Mouse (Mus musculus): ENCODE data around the gene Pnisr.

Pnisr gene

DNA sequence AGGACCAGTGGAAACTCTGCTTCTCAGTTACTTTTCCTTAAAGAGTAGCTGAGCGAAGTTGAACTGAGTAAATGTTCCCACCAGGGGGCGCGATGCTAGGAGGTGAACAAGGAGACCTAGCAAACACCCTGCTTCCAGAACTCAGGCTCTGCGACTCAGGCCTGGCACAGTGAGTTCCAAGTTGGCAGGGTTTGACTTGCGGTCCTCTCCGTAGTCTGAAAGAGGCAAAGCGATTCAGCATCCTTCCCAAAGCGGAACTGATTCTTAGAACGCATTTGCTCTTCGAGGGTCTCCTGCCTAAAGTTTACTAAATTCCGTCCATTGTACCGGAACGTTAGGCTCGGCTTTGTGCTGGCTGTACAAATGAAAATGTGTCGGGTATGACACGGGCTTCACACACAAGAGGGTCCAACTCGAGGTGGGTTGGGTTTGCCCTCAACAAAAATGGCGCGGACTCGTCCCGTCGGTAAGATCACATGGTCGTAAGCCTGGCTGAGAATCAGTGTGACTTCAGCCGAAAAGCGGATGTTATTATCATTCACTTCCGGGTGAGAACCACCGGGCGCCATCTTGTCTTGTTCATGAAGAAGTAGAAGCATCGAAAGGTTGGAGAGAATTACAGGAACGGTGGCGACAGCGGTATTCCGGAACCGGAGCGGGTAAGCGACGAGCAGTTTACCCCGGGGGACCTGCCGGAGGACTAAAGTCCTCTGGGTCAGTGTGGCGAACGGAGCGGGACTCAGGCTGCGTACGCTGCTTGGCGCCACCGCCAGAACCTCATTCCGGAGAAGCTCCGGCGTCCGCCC, at the start of gene Pnisr:
Gene Pnisr (plus strand): TSS at position 103 of the 806 bp plus-strand sequence.
- in situ Hi-C loops (cut with MboI, MseI), result loop anchor here in 1 of 2 experiments (10.0 kb wide), 1 partner anchor 107 kb away; no protein-coding TSS in a partner anchor

DNA sequence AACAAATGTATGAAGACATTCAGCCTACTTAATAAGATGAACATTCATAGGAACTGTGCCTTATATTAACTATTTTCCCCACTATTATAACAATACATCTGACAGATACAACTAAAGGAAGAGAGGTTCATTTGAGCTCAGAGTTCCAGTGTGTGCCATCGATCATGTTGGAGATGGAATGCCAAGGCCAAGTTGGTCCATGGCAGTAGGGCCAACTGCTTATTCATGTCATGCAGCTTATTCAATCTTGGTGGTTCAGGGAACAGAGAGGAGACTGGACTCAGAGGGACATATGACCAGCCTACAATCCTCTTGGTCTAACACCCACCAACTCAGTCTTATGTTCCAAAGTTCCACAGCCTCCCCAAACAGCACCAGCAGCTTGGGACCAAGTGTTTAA, 46.4 kb upstream of the Pnisr start:
- in situ Hi-C loops (cut with MboI, MseI), result loop anchor here in 1 of 2 experiments (25.0 kb wide), 1 partner anchor 264 kb away; no protein-coding TSS in a partner anchor

DNA sequence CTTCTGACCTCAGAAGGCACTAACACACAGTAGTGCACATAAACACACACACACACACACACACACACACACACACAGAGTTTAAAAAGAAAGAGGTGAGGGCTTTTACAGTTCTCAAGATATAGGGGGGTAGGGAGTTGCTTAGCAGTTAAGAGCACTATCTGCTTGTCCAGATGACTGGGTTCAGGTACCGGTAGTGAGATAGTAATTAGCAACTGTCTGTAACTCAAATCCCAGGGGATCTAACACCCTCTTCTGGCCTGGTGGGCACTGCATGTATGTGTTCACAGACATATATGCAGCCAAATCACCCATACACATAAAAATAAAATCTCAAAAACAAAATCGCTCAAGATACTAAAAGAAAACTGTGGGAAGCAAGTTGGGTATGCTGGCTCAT, 45.8 kb upstream of the Pnisr start:
- in situ Hi-C loops (cut with MboI, MseI), result loop anchor here in 1 of 2 experiments (25.0 kb wide), 1 partner anchor 264 kb away; no protein-coding TSS in a partner anchor

DNA sequence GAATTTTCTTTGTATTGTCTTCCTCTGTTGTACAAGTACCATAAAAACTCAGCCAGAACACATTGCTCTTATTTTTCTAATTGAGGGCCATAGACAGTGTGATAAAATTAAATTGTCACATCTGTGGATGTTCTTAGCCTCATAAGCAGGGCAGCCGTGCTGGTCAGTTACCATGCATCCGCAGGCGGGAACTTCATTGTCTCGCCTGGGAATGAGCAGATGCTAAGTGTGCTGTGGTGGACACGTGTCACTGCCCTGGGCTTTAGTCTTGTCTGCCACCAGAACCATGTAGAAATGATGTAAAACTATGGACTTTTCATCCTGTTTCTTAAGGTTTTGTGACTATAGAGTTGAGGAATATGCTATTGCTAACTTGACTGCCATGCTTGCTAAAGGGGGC, 40.2 kb upstream of the Pnisr start:
- in situ Hi-C loops (cut with MboI, MseI), result loop anchor here in 1 of 2 experiments (25.0 kb wide), 1 partner anchor 270 kb away; no protein-coding TSS in a partner anchor

DNA sequence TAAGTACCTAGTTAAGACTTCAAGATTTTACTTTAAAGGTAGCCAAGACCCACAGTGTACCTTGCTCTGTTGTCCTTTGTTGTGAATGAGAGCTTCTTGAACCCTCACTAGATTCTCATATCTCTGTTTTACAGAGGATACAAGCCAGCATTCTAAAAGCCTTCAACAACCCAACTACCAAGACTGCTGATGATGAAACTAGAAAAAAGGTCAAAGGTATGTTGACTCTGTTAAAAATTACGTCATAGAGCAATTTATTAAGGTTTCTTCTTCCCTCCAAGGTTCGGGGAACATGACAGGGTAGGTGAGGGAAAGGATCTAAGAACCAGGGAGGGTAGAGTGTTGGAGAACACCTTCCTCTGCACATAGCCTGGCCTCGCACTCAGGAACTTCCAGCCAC, 36.8 kb upstream of the Pnisr start:
- in situ Hi-C loops (cut with MboI, MseI), result loop anchor here in 1 of 2 experiments (25.0 kb wide), 1 partner anchor 273 kb away; no protein-coding TSS in a partner anchor

DNA sequence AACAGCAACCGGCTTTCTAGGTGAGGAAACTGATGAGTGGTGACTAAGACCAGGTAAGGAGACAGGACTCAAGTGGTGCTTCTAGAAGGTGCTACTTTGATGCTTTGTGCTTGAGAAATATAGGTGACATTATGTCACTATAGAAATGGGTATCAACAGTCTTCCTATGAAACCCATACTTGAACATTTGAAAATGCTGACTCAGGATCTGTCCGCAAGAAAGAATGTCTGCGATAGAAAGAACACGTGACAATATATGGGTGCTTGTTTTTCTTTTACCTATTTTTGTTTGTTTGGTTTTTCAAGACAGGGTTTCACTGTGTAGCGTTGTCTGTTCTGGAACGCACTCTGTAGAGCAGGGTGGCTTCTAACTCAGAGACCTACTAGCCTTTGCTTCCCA, 34.7 kb upstream of the Pnisr start:
- in situ Hi-C loops (cut with MboI, MseI), result loop anchor here in 1 of 2 experiments (25.0 kb wide), 1 partner anchor 275 kb away; no protein-coding TSS in a partner anchor

DNA sequence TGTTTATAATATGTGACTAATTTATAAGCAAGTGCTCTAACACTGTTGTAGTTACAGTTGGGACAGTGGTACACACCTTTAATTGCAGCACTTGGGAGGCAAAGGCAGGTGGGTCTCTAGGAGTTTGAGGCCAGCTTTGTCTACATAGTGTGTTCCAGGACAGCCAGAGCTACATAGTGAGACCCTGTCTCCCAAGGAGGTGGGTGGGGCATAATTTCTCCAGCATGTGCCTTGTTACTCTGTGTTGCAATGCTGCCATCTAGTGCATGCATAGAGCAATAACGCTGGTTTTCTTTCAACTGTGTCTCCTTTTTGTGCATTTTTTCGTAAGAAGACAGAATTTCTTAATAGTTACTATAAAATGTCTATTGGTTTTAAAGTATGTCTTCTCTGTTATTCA, 33.4 kb upstream of the Pnisr start:
- in situ Hi-C loops (cut with MboI, MseI), result loop anchor here in 1 of 2 experiments (25.0 kb wide), 1 partner anchor 277 kb away; no protein-coding TSS in a partner anchor

DNA sequence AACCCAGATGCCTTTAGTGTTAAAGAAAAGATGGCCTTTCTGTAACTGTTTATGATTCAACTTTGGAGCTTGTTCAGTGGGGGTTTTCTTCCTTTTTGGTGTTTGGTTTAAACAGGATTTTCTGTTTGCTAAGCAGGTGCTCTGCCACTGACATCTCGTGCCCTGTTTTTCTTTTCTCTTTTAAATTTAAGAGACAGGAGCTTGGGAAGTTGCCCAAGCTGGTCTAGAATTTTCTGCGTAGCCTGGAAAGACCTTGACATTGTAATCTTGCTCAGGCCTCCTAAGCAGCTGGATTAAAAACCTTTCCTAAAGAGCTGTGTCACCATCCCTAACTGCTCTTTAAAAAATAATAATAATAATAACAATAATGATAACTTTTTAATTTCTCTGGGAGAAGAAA, 20.8 kb upstream of the Pnisr start:
- in situ Hi-C loops (cut with MboI, MseI), result loop anchor here in 1 of 2 experiments (5.0 kb wide), 1 partner anchor 279 kb away; no protein-coding TSS in a partner anchor

DNA sequence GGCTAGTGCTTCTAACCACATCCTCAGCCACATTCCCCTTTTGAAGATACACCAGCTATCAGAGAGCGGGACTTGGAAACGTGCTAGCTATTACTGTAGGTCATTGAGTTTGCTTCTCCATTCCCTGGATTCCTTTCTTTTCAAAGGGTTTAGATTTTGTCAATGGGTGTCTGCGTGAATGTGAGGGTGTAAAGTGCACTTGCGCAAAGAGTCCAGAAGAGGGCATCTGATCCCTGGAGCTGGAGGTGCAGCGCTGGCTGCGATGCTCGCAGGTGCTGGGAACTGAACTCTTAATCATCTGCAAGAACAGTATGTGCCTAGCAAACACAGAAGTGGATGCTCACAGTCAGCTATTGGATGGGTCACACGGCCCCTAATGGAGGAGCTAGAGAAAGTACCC, 14.5 kb upstream of the Pnisr start:
- in situ Hi-C loops (cut with MboI, MseI), result no loop called here

DNA sequence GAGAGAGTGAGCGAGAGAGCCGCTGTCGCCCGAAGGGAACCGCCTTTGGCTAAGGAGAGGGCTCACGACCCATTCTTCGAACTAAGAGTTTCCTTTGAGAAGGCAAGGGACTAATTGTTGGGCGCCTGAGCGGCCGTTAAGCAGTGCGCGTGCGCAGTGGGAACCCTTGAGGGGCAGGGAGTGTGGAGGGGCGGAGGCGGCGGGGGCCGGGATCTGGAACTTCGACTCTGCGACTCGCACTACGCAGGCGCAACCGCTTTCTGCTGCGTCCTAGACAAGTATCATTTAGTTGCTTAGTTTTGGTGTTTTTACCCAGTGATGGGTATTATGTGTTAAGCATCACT, 876 bp downstream of the Pnisr start:
- in situ Hi-C loops (cut with MboI, MseI), result loop anchor here in 1 of 2 experiments (10.0 kb wide), 1 partner anchor 107 kb away; no protein-coding TSS in a partner anchor

DNA sequence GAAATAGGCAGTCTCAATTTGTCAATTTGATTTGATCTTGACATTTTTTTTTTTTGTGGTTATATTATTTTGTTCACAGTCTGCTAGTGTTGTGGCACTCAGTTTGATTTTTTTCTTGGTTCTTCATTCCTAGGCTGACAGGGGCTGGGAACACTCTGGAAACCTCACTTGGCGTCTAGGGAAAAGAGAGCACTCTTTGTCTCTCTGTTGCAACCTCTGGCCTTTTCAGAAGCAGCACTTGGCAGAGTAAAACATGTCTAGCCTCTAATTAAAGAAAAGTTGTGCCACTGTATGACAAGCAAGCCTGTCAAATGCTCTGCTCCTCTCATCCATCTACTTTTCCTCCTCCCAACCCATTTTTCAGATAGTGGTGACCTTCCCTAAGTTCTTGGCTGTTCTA, 10.1 kb downstream of the Pnisr start:
- in situ Hi-C loops (cut with MboI, MseI), result no loop called here

DNA sequence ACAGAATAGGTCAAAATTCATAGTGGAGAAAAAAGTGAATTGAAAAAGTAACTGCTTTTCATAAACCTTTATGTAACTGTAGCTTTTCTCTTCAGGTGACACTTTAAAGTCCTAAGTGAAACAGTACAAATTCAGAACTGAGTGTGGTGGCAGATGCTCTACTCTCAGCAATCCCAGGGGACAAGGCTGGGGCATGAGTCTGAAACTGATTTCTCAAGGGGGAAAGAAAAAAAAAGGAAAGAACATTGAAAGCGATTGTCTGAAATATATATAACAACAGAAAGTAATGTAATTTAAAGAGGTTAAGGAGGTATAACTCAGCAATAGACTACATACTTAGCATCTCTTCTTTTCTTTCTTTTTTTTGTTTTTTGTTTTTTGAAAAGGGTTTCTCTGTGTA, 17.8 kb downstream of the Pnisr start:
- in situ Hi-C loops (cut with MboI, MseI), result no loop called here

DNA sequence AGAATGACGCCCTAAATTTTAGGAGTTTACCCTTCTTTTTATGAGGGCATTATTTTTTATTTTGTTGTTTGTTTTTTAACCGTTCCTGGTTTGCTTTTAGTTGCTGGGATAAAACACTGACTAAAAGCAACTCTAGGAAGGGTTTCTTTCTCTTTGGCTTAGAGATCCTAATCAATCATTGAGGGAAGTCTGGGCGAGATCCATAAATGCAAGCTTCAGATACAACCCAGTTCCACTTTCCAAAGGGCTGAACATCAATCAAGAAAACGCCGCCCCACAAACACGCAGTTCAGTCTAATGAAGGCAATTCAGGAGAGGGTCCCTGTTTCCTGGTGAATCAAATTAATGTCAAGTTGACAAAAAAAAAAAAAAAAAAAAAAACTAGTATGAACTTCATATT, 31.4 kb downstream of the Pnisr start:
- in situ Hi-C loops (cut with MboI, MseI), result no loop called here

DNA sequence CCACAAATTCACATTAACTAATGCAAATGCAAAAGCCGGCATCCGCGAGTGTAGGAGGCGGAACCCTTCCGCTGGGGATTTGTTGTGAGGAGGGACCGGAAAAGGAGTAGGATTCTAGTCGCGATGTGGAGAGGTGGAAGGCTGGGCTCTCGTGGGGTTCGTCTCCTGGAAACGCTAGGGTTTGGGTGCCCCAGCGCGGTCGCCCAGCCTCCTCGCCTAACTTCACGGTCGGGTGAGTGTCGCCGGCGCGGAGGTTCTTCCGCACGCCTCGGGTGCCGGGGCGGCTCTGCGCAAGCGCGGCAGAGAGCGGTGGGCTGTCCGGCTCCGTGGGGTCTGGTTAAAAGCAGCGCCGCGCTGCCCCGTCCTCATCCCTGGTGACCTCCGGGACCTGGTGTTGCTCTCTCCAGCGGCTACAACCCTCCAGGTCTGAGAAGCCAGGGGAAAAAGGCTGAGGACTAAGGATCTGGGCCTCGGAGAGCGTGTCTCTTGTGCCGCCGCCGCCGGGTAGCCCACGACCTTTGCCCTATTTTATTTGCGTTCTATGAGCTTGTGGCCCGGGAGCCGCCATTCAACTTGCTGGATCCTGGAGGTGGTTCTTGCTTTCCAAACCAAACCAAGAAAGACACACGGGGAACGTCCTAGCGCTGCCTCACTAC, 32.3 kb downstream of the Pnisr start, which contains the start of gene Coq3:
Gene Coq3 (plus strand): TSS at position 109 of the 656 bp plus-strand sequence.
- in situ Hi-C loops (cut with MboI, MseI), result no loop called here

DNA sequence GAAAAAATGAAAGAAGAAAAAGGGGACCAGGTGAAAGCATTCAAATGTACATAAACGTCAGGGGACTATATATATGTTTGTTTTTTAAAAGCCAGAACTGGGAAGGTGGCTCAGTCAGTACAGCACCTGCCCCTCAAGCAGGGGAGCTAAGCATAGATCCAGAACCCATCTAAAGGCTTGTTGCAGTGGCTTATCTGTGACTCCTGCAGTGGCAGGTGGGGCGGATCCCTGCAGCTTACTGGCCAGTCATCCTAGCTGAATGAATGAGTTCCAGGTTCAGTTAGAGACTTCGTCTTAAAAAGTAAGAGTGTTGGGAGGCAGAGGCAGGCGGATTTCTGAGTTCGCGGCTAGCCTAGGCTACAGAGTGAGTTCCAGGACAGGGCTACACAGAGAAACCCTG, 35.4 kb downstream of the Pnisr start:
- in situ Hi-C loops (cut with MboI, MseI), result no loop called here

DNA sequence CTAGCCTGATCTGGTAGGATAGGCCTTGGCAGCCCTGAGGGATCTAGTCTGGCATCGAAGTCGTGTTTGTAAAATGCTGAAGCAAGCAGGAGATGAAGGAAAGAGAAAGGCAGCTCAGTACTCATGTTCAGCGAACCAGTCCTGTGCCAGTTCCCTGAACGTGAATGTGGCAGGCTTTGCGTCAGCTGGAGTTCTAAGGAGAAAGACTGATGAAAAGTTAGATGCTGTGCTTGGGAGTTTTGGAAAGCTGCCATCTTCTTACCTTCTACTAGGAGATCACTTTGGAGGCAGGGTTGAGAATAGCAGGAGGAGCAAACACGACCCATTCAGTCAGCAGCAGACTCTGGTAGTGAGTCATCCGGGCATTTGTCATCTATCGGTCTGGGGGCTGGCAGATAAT, 38.4 kb downstream of the Pnisr start:
- in situ Hi-C loops (cut with MboI, MseI), result loop anchor here in 1 of 2 experiments (5.0 kb wide), 1 partner anchor 66 kb away; no protein-coding TSS in a partner anchor
